Mouse (Mus musculus): ENCODE measurements around the gene Dhx36. TPM values are rescaled to one million over a fixed set of nuclear protein-coding genes. Genes with fewer than 3 reads are reported as not detected.

Dhx36 gene
- total RNA-seq, 2 experiments from 2014 or later: 16.7 to 18.1 TPM

- intact Hi-C loops (cut with DNase I): no loop called here
- no peak for DNase-seq (ENCODE audit: low spot score)
These were observed 66.3 kb downstream of the Dhx36 start for GRCm38 (mm10) chr3:62440431-62440969.

GRCm38 (mm10) chr3:62435923-62436322 is 70.9 kb downstream of the Dhx36 start:
- no peak for DNase-seq (ENCODE audit: low spot score)
- intact Hi-C loops (cut with DNase I): no loop called here

DNA sequence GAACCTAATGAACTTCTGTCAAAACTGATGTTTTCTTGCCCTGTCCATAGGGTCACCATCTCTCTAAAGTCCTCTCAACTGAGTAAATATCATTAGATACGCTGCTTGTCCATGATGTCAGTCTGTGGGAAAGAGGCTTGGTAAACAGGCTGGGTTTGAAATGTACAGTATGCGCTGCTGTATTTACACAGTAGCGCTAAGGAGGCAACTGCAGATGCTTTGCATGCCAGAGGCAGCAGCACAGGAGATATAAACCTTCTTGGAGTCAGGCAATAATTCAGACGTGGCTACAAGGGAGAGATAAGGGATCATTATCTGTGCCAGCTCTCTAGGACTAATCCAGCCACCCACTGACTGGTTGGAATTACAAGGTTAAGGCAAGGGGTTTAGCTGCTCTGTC is 73.1 kb downstream of the Dhx36 start:
- intact Hi-C loops (cut with DNase I): no loop called here
- no peak for DNase-seq (ENCODE audit: low spot score)

DNA sequence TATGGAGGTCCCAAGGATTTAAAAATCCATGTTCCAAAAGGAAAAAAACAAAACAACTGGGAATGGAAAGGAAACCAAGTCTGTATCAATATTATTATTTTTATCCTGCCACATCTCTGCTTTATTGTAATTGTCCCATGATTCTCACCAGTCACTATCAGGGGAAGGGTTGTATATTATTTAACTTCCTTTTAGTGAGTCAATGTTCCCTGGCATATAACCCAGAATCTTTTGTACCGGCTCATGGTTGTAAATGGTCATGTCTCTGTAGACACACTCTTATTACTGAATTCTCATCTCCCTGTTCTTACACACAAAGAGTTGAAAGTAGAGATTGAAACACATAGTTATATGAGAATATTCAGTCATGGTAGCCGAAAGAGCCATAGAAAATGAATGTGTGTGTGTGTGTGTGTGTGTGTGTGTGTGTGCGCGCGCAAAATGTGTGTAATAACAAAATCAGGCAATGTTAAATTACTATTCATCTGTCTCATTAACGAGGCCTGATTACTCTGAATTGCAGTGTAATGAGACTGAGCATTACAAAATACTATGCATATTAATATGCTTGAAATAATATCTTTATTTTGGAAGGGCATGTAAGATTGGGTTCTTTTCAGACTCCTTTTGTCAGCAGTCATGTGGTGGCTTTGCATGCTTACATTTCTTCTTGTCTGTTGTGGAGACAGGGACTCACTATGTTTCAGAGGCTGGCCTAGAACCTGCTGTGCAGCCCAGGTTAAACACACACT is 88.2 kb downstream of the Dhx36 start:
- intact Hi-C loops (cut with DNase I): no loop called here
- DNase-seq (ENCODE audit: low spot score): no peak

Other genes starting within 250 kb of the Dhx36 start
- gene Arhgef26, start 168.7 kb downstream of the Dhx36 start, total RNA-seq (2021): 1 to 10 TPM; 2.4 to 2.7 TPM
- gene Gpr149, start 98.1 kb upstream of the Dhx36 start, total RNA-seq (2021): not detected

Measured in heart, postnatal 25 days (tissue).